Mouse (Mus musculus): ENCODE data around the gene Supt5. TPM values are rescaled to one million over a fixed set of nuclear protein-coding genes. Genes with fewer than 3 reads are reported as not detected.

The Supt5 gene
- total and polyA plus RNA-seq, 3 experiments: 66.0 to 448 (median 156) TPM

DNA sequence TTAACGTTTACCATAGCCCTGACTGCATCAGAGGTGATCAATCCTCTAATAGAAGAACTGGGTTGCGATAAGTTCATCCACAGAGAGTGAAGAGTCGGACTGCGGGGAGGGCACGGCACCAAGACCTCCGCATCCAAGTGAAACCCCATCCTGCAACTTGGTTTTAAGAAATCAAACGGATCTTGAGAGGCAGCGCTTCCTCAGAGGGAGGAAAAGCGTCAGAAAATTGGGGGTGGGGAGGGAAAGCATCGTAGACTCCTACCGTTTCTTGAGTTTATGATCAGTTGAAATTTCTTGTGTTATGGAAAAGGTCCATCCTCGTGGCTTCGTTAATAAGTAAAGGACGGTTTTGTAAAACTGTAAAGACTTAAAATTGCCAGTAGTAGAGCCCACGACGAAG lies 70.0 kb downstream of the Supt5 start:
- no peak for DNase-seq (ENCODE audit: low read depth, low spot score)
- H3K9me3 ChIP-seq (replicated peaks; ENCODE audit: insufficient read depth, low read length): no peaks in the 10 kb centered on the region
- TF ChIP-seq GATA1 (IDR thresholded peaks at IDR 0.05; ENCODE audit: low read depth, low read length) (no peak), RAD21 (IDR thresholded peaks at IDR 0.05; ENCODE audit: low read depth, low read length) (no peak), TCF12 (IDR thresholded peaks at IDR 0.05; ENCODE audit: low read depth, low read length) (no peak), MYC (IDR thresholded peaks at IDR 0.05; ENCODE audit: low read depth, low read length) (no peak), CHD1 (IDR thresholded peaks at IDR 0.05; ENCODE audit: low read depth, low read length) (no peak), USF2 (IDR thresholded peaks at IDR 0.05; ENCODE audit: borderline replicate concordance in 1 of 2, insufficient read depth in 1 of 2, low read depth in 1 of 2, low read length in 2 of 2) (no peak), MAX (IDR thresholded peaks at IDR 0.05; ENCODE audit: low read length) (no peak), MAFK (IDR thresholded peaks at IDR 0.05; ENCODE audit: borderline replicate concordance, low read depth, low read length) (no peak), SMC3 (IDR thresholded peaks at IDR 0.05; ENCODE audit: low read depth, low read length) (no peak), USF1 (IDR thresholded peaks at IDR 0.05; ENCODE audit: low read depth, low read length) (no peak), KAT2A (conservative IDR thresholded peaks at IDR 0.05; ENCODE audit: low read depth, low read length) (no peak), ELF1 (IDR thresholded peaks at IDR 0.05; ENCODE audit: low read depth, low read length) (no peak)
- no peak overlapping the region for H3K27ac ChIP-seq (ENCODE audit: control insufficient read depth, low read depth, low read length)
- no peak overlapping the region for H3K9ac ChIP-seq (ENCODE audit: control insufficient read depth, low read depth, low read length, poor library complexity, severe bottlenecking)
- H3K27me3 ChIP-seq (ENCODE audit: control insufficient read depth in 1 of 2, insufficient read depth in 2 of 2, low read length in 2 of 2): no peaks in the 10 kb centered on the region
- H3K36me3 ChIP-seq (ENCODE audit: control insufficient read depth in 1 of 2, insufficient read depth in 2 of 2, low read length in 2 of 2): no peaks in the 10 kb centered on the region
- no peak overlapping the region for H3K4me3 ChIP-seq (ENCODE audit: control insufficient read depth in 1 of 2, insufficient read depth in 1 of 2, low read depth in 2 of 2, low read length in 2 of 2)
- no peaks in the 10 kb centered on the region for H3K79me2 ChIP-seq (ENCODE audit: control insufficient read depth, insufficient read depth, low read length, poor library complexity)
- no peaks in the 10 kb centered on the region for H3K4me1 ChIP-seq (ENCODE audit: control insufficient read depth in 1 of 2, insufficient read depth in 2 of 2, low read length in 2 of 2)

DNA sequence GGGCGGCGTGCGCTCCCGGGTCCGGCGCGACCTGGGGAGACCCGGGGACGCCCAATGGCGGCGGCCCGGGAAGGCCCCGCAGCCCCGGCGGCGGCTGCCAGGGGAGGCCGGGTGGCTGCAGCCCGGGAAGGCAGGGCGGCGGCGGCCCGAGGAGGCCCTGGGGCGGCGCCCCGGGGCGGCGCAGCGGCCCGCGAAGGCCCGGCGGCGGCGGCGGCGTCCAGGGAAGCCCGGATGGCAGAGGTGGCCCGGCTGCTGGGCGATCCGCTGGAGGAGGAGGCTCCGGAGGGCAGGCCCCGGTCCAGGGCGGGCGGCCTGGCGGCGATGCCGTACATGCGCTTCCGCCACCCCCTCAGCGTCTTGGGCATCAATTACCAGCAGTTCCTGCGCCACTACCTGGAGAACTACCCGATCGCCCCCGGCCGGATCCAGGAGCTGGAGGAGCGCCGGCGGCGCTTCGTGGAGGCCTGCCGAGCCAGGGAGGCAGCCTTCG lies 70.5 kb downstream of the Supt5 start:
- Histone ChIP-seq H3K4me3 (ENCODE audit: control insufficient read depth in 1 of 2, insufficient read depth in 1 of 2, low read depth in 2 of 2, low read length in 2 of 2) (no peak overlapping the region), H3K27ac (ENCODE audit: control insufficient read depth, low read depth, low read length) (no peak overlapping the region)

More for the DNA sequence above, 70.5 kb downstream of the Supt5 start:
- no peaks in the 10 kb centered on the region for H3K9me3 ChIP-seq (replicated peaks; ENCODE audit: insufficient read depth, low read length)
- no peaks in the 10 kb centered on the region for H3K4me1 ChIP-seq (ENCODE audit: control insufficient read depth in 1 of 2, insufficient read depth in 2 of 2, low read length in 2 of 2)
- no peak overlapping the region for H3K9ac ChIP-seq (ENCODE audit: control insufficient read depth, low read depth, low read length, poor library complexity, severe bottlenecking)
- H3K27me3 ChIP-seq (ENCODE audit: control insufficient read depth in 1 of 2, insufficient read depth in 2 of 2, low read length in 2 of 2): no peaks in the 10 kb centered on the region
- H3K79me2 ChIP-seq (ENCODE audit: control insufficient read depth, insufficient read depth, low read length, poor library complexity): no peaks in the 10 kb centered on the region
- DNase-seq (ENCODE audit: low read depth, low spot score): no peak
- no peaks in the 10 kb centered on the region for H3K36me3 ChIP-seq (ENCODE audit: control insufficient read depth in 1 of 2, insufficient read depth in 2 of 2, low read length in 2 of 2)
- no peak for TF ChIP-seq ZC3H11A (IDR thresholded peaks at IDR 0.05; ENCODE audit: low read depth, low read length)
- TF ChIP-seq MYC (IDR thresholded peaks at IDR 0.05; ENCODE audit: low read depth, low read length): no peak
- TF ChIP-seq TCF12 (IDR thresholded peaks at IDR 0.05; ENCODE audit: low read depth, low read length): no peak
- TF ChIP-seq TBP (IDR thresholded peaks at IDR 0.05; ENCODE audit: low read depth, low read length): no peak
- TF ChIP-seq POLR2A (IDR thresholded peaks at IDR 0.05; ENCODE audit: control insufficient read depth in 1 of 2, insufficient read depth in 1 of 2, low read depth in 1 of 2, low read length in 2 of 2, poor library complexity in 1 of 2): no peak
- no peak for TF ChIP-seq KAT2A (conservative IDR thresholded peaks at IDR 0.05; ENCODE audit: low read depth, low read length)
- TF ChIP-seq ZKSCAN1 (IDR thresholded peaks at IDR 0.05; ENCODE audit: low read depth, low read length): no peak
- no peak for TF ChIP-seq ZNF384 (IDR thresholded peaks at IDR 0.05; ENCODE audit: low read depth, low read length)
- TF ChIP-seq SIN3A (IDR thresholded peaks at IDR 0.05; ENCODE audit: low read length): no peak
- TF ChIP-seq TAL1 (IDR thresholded peaks at IDR 0.05; ENCODE audit: low read length): no peak
- TF ChIP-seq HCFC1 (IDR thresholded peaks at IDR 0.05; ENCODE audit: low read depth, low read length): no peak
- no peak for TF ChIP-seq UBTF (IDR thresholded peaks at IDR 0.05; ENCODE audit: borderline replicate concordance, insufficient read depth, low read depth, low read length)

Measured in MEL (cell line).